In genomic region chr9:94536261-94536905, GRCm38 (mm10) we compare ENCODE assay signal across 8 mouse cellular contexts. TPM values are rescaled to one million over a fixed set of nuclear protein-coding genes. Genes with fewer than 3 reads are reported as not detected.
A peak's percentile ranks its signal among the peaks of the same experiment; 100 is the strongest.
DNase-seq lines count a peak whose midpoint lies in the region; ATAC-seq and TF ChIP-seq lines count a peak whose summit lies in the region.

No protein-coding gene starts in this region.

- under 1% methylated on average over 15 of the region's 15 CpGs for WGBS in heart, embryonic 10.5 days
- WGBS in forebrain, embryonic 14.5 days = under 1% methylated on average over 15 of the region's 15 CpGs
- 1% methylated on average over 15 of the region's 15 CpGs for WGBS in liver, embryonic 16.5 days (ENCODE audit: insufficient replicate concordance)

- no peak for DNase-seq in heart, embryonic 10.5 days (ENCODE audit: low spot score)
- no peak for DNase-seq in heart, adult 9 months (ENCODE audit: low spot score in 2 of 2)
- peak; percentile 16 for DNase-seq in forebrain, embryonic 14.5 days (ENCODE audit: low spot score)
- DNase-seq in natural killer cell, adult 2 months (ENCODE audit: low spot score in 2 of 2) = no peak
- no peak for DNase-seq in right cerebral cortex, postnatal 25 days

- H3K27me3 ChIP-seq in heart, embryonic 10.5 days (ENCODE audit: insufficient read depth, poor library complexity, severe bottlenecking) = no peaks in the 10 kb centered on the region
- no peaks in the 10 kb centered on the region for H3K27me3 ChIP-seq in E14TG2a.4 (ENCODE audit: insufficient read depth, low read length)
- H3K27me3 ChIP-seq in forebrain, embryonic 14.5 days (replicated peaks; ENCODE audit: control insufficient read depth, insufficient read depth, low read length) = no peaks in the 10 kb centered on the region
- no peaks in the 10 kb centered on the region for H3K27me3 ChIP-seq in liver, embryonic 16.5 days (ENCODE audit: control insufficient read depth, insufficient read depth, low read depth, low read length)

- peak overlapping the region; percentile 87 for H3K4me2 ChIP-seq in forebrain, embryonic 14.5 days (ENCODE audit: low read length)
- H3K4me2 ChIP-seq in liver, embryonic 16.5 days (ENCODE audit: low read depth, low read length) = peak overlapping the region; percentile 98

- H3K9me3 ChIP-seq in heart, embryonic 10.5 days = no peaks in the 10 kb centered on the region
- no peaks in the 10 kb centered on the region for H3K9me3 ChIP-seq in E14TG2a.4 (ENCODE audit: low read length)
- no peaks in the 10 kb centered on the region for H3K9me3 ChIP-seq in forebrain, embryonic 14.5 days (replicated peaks; ENCODE audit: control insufficient read depth, low read length)
- H3K9me3 ChIP-seq in liver, embryonic 16.5 days (replicated peaks; ENCODE audit: control insufficient read depth, low read length) = no peaks in the 10 kb centered on the region

- H3K4me1 ChIP-seq in heart, embryonic 10.5 days = peaks cover 23% of the 10 kb centered on the region
- H3K4me1 ChIP-seq in E14TG2a.4 (replicated peaks; ENCODE audit: low read depth, low read length) = peaks cover 47% of the 10 kb centered on the region
- H3K4me1 ChIP-seq in forebrain, embryonic 14.5 days (ENCODE audit: control insufficient read depth, insufficient read depth, low read length) = peaks cover 28% of the 10 kb centered on the region; the same call in 1 of the 2 replicates
- H3K4me1 ChIP-seq in liver, embryonic 16.5 days (ENCODE audit: control insufficient read depth, low read depth, low read length) = peaks cover 23% of the 10 kb centered on the region

- H3K36me3 ChIP-seq in heart, embryonic 10.5 days = no peaks in the 10 kb centered on the region
- H3K36me3 ChIP-seq in E14TG2a.4 (ENCODE audit: insufficient read depth, low read length) = no peaks in the 10 kb centered on the region
- no peaks in the 10 kb centered on the region for H3K36me3 ChIP-seq in forebrain, embryonic 14.5 days (ENCODE audit: control insufficient read depth, insufficient read depth, low read length)
- H3K36me3 ChIP-seq in liver, embryonic 16.5 days (ENCODE audit: control insufficient read depth, insufficient read depth) = no peaks in the 10 kb centered on the region

- H3K27ac ChIP-seq in heart, embryonic 10.5 days = peak overlapping the region; percentile 94
- peak overlapping the region; percentile 95 for H3K27ac ChIP-seq in forebrain, embryonic 14.5 days (ENCODE audit: low read depth, low read length)
- H3K27ac ChIP-seq in liver, embryonic 16.5 days (ENCODE audit: low read length) = peak overlapping the region; percentile 98

- no peak for ATAC-seq in forebrain, embryonic 14.5 days
- ATAC-seq in liver, embryonic 16.5 days (ENCODE audit: low read depth) = no peak
- no peak for ATAC-seq in CD4-positive, CD25-positive, alpha-beta regulatory T cell, adult 4 months

- H3K9ac ChIP-seq in forebrain, embryonic 14.5 days (ENCODE audit: low read length) = peak overlapping the region; percentile 79
- H3K9ac ChIP-seq in liver, embryonic 16.5 days (ENCODE audit: low read depth, low read length) = peak overlapping the region; percentile 89

- peak overlapping the region; percentile 87 for H3K4me3 ChIP-seq in heart, embryonic 10.5 days
- H3K4me3 ChIP-seq in E14TG2a.4 (replicated peaks; ENCODE audit: low read length) = peak overlapping the region; percentile 87
- H3K4me3 ChIP-seq in forebrain, embryonic 14.5 days (ENCODE audit: low read depth, low read length) = peak overlapping the region; percentile 73
- peak overlapping the region; percentile 92 for H3K4me3 ChIP-seq in liver, embryonic 16.5 days (ENCODE audit: low read depth, low read length)

- no peak for TF ChIP-seq CTCF in E14TG2a.4 (conservative IDR thresholded peaks at IDR 0.05; ENCODE audit: low read length)

RNA-seq across cellular contexts. Expression of gene 1190002N15Rik, which starts 1.5 kb away (rescaled TPM):
- 13.4 and 22.9 TPM in 2 replicates for polyA plus RNA-seq in heart, embryonic 10.5 days (2016; fragmentation: Nextera tagmentation; extraction: Ambion mirVana)
- 6.6 and 7.0 TPM in 2 replicates for polyA plus RNA-seq in forebrain, embryonic 14.5 days (2014; fragmentation: Nextera tagmentation; extraction: Ambion mirVana)
- 2.2 and 2.4 TPM in 2 replicates for polyA plus RNA-seq in liver, embryonic 16.5 days (2015; fragmentation: Nextera tagmentation; extraction: Ambion mirVana)
- polyA plus RNA-seq in CD4-positive, CD25-positive, alpha-beta regulatory T cell, adult 4 months (2017; shearing (Covaris generic)) = 1 to 10 TPM; 3.7 to 4.7 TPM
